Comparison of ENCODE assay signal across 11 mouse cellular contexts in genomic region chr6:99030251-99030650, GRCm38 (mm10).
DNase-seq lines count a peak whose midpoint lies in the region; ATAC-seq and TF ChIP-seq lines count a peak whose summit lies in the region.
"Had no signal": no experiment of that assay in that cellular context is flagged by ENCODE, and none has a peak within 500 bp of the region (broad histone marks: within the 10 kb centered on the region; RNA-seq: fewer than 3 reads in every experiment).

No protein-coding gene starts in this region.

- H3K9ac ChIP-seq in liver, postnatal 0 days (replicated peaks) = no peak overlapping the region
- H3K9ac ChIP-seq: embryonic facial prominence, embryonic 13.5 days had no signal

- 51% methylated on average over 6 of the region's 6 CpGs for WGBS in lung, adult 2 months
- WGBS in liver, postnatal 0 days (ENCODE audit: insufficient replicate concordance) = 40% methylated on average over 6 of the region's 6 CpGs

- intact Hi-C loops in gastrocnemius, adult 2 months (cut with DNase I) = no loop called here

- H3K4me1 ChIP-seq in lung, adult 2 months (ENCODE audit: control insufficient read depth, insufficient read depth, low read length) = peaks cover 18% of the 10 kb centered on the region
- peaks cover 40% of the 10 kb centered on the region for H3K4me1 ChIP-seq in liver, postnatal 0 days (ENCODE audit: insufficient read depth)

- H3K4me2 ChIP-seq in liver, postnatal 0 days (ENCODE audit: low read depth, low read length) = no peak overlapping the region
- H3K4me2 ChIP-seq: embryonic facial prominence, embryonic 13.5 days had no signal

- no peak overlapping the region for H3K27ac ChIP-seq in gastrocnemius, adult 2 months
- H3K27ac ChIP-seq in liver, postnatal 0 days (ENCODE audit: low read depth) = 0 out of 2 replicates have a peak overlapping the region, but pooled peaks have one; percentile 11
- H3K27ac ChIP-seq: embryonic facial prominence, embryonic 13.5 days had no signal

- H3K27me3 ChIP-seq in liver, postnatal 0 days (ENCODE audit: insufficient read depth, low read length) = no peaks in the 10 kb centered on the region

- ATAC-seq in liver, postnatal 0 days = no peak; the same call in 1 of the 2 replicates
- ATAC-seq: activated CD4-positive, CD25-positive, alpha-beta regulatory T cell, adult 4 months had no signal

- H3K36me3 ChIP-seq in liver, postnatal 0 days (replicated peaks; ENCODE audit: insufficient read depth, low read length) = no peaks in the 10 kb centered on the region
- H3K36me3 ChIP-seq: embryonic facial prominence, embryonic 13.5 days had no signal

- no peak for DNase-seq in gastrocnemius, adult 2 months
- no peak for DNase-seq in gastrocnemius, adult 18-20 months (ENCODE audit: low spot score)
- DNase-seq in lung, adult 2 months = no peak
- DNase-seq in lung, postnatal 36 days = no peak
- DNase-seq in adipocyte (ENCODE audit: low spot score) = peak; percentile 14
- no peak for DNase-seq in liver, postnatal 0 days
- no peak for DNase-seq in gastrocnemius, adult 8-10 months (ENCODE audit: low spot score in 2 of 2)
- no peak for DNase-seq in heart, adult 18-20 months
- DNase-seq: right cerebral cortex, adult 18-20 months had no signal

- H3K4me3 ChIP-seq in gastrocnemius, adult 2 months = no peak overlapping the region
- no peak overlapping the region for H3K4me3 ChIP-seq in lung, adult 2 months (replicated peaks; ENCODE audit: extremely low read depth, low read depth, low read length)
- no peak overlapping the region for H3K4me3 ChIP-seq in liver, postnatal 0 days (ENCODE audit: low read depth, low read length)
- H3K4me3 ChIP-seq: embryonic facial prominence, embryonic 13.5 days had no signal

- no peak for TF ChIP-seq POLR2A in lung, adult 2 months (IDR thresholded peaks at IDR 0.05; ENCODE audit: borderline replicate concordance, extremely low read depth, low read depth, low read length)

- no peaks in the 10 kb centered on the region for H3K9me3 ChIP-seq in liver, postnatal 0 days (ENCODE audit: low read length)
- H3K9me3 ChIP-seq: embryonic facial prominence, embryonic 13.5 days had no signal

- TF ChIP-seq EP300 in liver, postnatal 0 days (IDR thresholded peaks at IDR 0.05; ENCODE audit: low read depth) = no peak

- TF ChIP-seq CTCF in gastrocnemius, adult 2 months (IDR thresholded peaks at IDR 0.05) = peak; percentile 19; the same call in 1 of the 2 replicates
- 0 out of 2 replicates have a peak, but pooled peaks have one; percentile 23 for TF ChIP-seq CTCF in lung, adult 2 months (IDR thresholded peaks at IDR 0.05; ENCODE audit: insufficient read depth, low read length)
- peak; percentile 32 for TF ChIP-seq CTCF in liver, postnatal 0 days (IDR thresholded peaks at IDR 0.05; ENCODE audit: low read depth)
